Mouse (Mus musculus) mouse trophoblast stem cell (cell line): ENCODE results near the gene Csn1s1.

Experiments used
- in situ Hi-C, 2 experiments: fragments of 300-500 bp; cut with MseI, MboI; formaldehyde crosslinking; loops; 2 replicates in 1 of 2; 3 replicates in 1 of 2; pipeline ENCODE4 v1.15.1; 2025

Csn1s1 gene

DNA sequence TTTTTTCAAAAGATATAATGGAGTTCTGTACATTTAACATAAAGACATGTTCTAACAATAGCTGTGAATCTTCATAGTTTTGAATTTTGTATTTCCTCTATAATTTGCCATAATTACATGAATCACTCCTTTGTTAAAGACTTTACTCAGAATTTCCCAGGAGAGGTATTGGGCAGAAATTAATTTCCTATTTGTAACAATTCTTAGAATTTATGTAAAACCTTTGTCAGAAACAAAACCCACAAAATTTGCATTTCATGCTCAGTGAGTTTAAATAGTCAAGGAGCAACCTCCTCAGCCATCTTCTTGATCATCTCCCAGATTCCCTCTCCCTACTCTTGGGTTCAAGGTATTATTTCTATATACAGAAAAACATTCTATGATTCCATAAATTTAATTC, at the start of gene Csn1s1:
Gene Csn1s1, plus strand, starts transcription at position 301 of the 400 bp plus-strand sequence.
- in situ Hi-C loops: no loop called here

DNA sequence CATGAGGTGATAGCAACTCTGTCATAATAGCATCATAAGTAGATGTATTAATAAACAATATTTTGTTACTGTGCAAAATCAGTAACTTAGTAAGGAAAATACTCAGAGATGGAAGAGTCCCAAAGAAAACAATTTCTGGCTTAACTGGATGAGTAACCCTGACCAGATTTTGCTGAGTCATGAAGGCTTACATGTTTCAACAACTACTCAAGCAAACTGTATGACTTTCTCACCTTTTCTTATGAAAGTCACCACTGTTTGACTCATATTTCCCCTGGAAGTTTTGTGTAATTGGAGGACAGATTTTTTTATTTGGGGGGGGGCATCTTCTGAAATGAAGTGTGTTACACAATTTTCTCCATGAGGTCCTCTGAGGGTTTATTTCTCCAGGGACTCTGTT, 43.3 kb upstream of the Csn1s1 start:
- in situ Hi-C loops: no loop called here

GRCm38 (mm10) chr5:87642787-87643186, 23.2 kb upstream of the Csn1s1 start:
- in situ Hi-C loops: no loop called here

DNA sequence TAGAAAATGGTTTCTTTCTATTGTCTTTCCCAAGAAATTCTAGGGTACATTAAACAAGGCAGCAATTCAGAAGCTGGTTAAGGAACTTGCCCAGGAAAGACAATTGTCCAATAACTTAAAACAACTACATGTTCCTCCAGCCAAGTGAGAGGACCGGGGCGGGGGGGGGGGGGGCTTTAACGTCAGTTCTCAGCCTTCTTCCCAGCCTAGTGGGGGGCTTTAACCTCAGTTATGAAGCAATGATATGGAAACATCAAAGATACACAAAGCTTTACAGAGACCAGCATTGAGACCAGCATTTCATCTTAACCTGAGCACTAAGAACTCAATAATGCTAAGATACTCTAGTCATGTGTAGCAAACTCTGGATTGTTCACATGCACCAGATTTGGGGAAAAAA, 33.5 kb downstream of the Csn1s1 start, which contains the start of gene Csn2:
Gene Csn2, minus strand, starts transcription at position 101 of the 400 bp plus-strand sequence.
- in situ Hi-C loops: no loop called here

DNA sequence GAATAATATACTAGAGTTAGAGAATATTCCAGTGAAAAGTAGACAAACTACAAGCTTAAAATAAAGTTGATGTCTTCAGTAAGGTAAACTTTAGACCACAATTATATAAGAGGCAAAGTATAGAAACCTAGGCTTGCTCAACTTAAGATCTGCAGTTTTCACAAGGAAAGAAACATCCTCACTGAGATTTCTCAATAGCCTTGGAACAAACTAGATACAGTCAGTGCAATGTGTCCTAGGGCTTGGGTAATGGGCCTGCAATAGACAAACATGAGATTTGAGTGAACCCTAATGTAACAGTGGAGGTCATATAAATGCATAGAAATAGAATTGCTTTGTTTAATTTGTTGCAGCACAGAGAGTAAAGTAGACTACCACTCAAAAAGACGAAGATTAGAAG, 39.9 kb downstream of the Csn1s1 start:
- in situ Hi-C loops: no loop called here
